Mouse (Mus musculus): ENCODE results near the gene Twistnb. TPM values are rescaled to one million over a fixed set of nuclear protein-coding genes. Genes with fewer than 3 reads are reported as not detected.

Gene Twistnb
- polyA plus RNA-seq, 1 experiment from 2014 or later = 48.2 TPM

Other genes with a start within 250 kb of the Twistnb start
- gene Efcab10, start 34.8 kb upstream of the Twistnb start, polyA plus RNA-seq (2014; fragmentation: Nextera tagmentation; extraction: Ambion mirVana) = 4.2 and 4.3 TPM in 2 replicates

Data from forebrain, embryonic 14.5 days (tissue).